Comparison of ENCODE assay signal across 8 mouse cellular contexts in genomic region chr11:121741433-121741832, GRCm38 (mm10). TPM values are rescaled to one million over a fixed set of nuclear protein-coding genes. Genes with fewer than 3 reads are reported as not detected.
DNase-seq lines count a peak whose midpoint lies in the region; ATAC-seq and TF ChIP-seq lines count a peak whose summit lies in the region.

No protein-coding gene starts in this region.

- ATAC-seq in limb, embryonic 14.5 days (ENCODE audit: low FRiP score, low read depth) = peak; percentile 30; the same call in 1 of the 2 replicates
- ATAC-seq in intestine, postnatal 0 days = peak; percentile 93
- no peak for ATAC-seq in megakaryocyte-erythroid progenitor cell, adult 5-6 weeks (replicated peaks; ENCODE audit: low FRiP score, low TSS enrichment, poor library complexity, severe bottlenecking)
- no peak for ATAC-seq in hindbrain, embryonic 14.5 days (ENCODE audit: low FRiP score)
- no peak for ATAC-seq in erythroblast, adult 5-6 weeks (replicated peaks; ENCODE audit: low FRiP score, poor library complexity, severe bottlenecking)

- peaks cover 11% of the 10 kb centered on the region for H3K4me1 ChIP-seq in limb, embryonic 14.5 days (ENCODE audit: control insufficient read depth, insufficient read depth, low read length)
- H3K4me1 ChIP-seq in limb, embryonic 10.5 days = peaks cover 17% of the 10 kb centered on the region
- peaks cover 7% of the 10 kb centered on the region for H3K4me1 ChIP-seq in bone marrow, adult 2 months (ENCODE audit: control insufficient read depth, insufficient read depth, low read length)
- H3K4me1 ChIP-seq in intestine, postnatal 0 days (replicated peaks; ENCODE audit: control insufficient read depth, insufficient read depth, low read length) = peaks cover 16% of the 10 kb centered on the region
- H3K4me1 ChIP-seq in hindbrain, embryonic 14.5 days (replicated peaks; ENCODE audit: control insufficient read depth, insufficient read depth, low read length) = 0 out of 2 replicates have a peak, but pooled peaks cover 4% of the 10 kb centered on the region

- H3K79me2 ChIP-seq in macrophage (ENCODE audit: inconsistent target) = no peaks in the 10 kb centered on the region

- no peaks in the 10 kb centered on the region for H3K36me3 ChIP-seq in limb, embryonic 14.5 days (ENCODE audit: control insufficient read depth, insufficient read depth, low read length)
- no peaks in the 10 kb centered on the region for H3K36me3 ChIP-seq in limb, embryonic 10.5 days
- H3K36me3 ChIP-seq in intestine, postnatal 0 days (ENCODE audit: control insufficient read depth, insufficient read depth) = no peaks in the 10 kb centered on the region
- no peaks in the 10 kb centered on the region for H3K36me3 ChIP-seq in macrophage (ENCODE audit: inconsistent target)
- no peaks in the 10 kb centered on the region for H3K36me3 ChIP-seq in hindbrain, embryonic 14.5 days (replicated peaks; ENCODE audit: control insufficient read depth, insufficient read depth)

- DNase-seq in limb, embryonic 14.5 days (ENCODE audit: low spot score) = peak; percentile 42
- no peak for DNase-seq in limb, embryonic 10.5 days (ENCODE audit: low spot score)
- DNase-seq in hindbrain, embryonic 14.5 days (ENCODE audit: low spot score) = no peak

- TF ChIP-seq CTCF in bone marrow, adult 2 months (IDR thresholded peaks at IDR 0.05; ENCODE audit: control insufficient read depth, insufficient read depth, low read length) = no peak
- TF ChIP-seq CTCF in intestine, postnatal 0 days (IDR thresholded peaks at IDR 0.05; ENCODE audit: low read depth) = no peak

- no peak overlapping the region for H3K4me3 ChIP-seq in limb, embryonic 14.5 days (replicated peaks; ENCODE audit: low read length)
- H3K4me3 ChIP-seq in limb, embryonic 10.5 days = no peak overlapping the region
- H3K4me3 ChIP-seq in bone marrow, adult 2 months (replicated peaks; ENCODE audit: control insufficient read depth, low read depth, low read length) = no peak overlapping the region
- H3K4me3 ChIP-seq in intestine, postnatal 0 days (ENCODE audit: low read depth, low read length) = no peak overlapping the region
- no peak overlapping the region for H3K4me3 ChIP-seq in macrophage (ENCODE audit: inconsistent target)
- no peak overlapping the region for H3K4me3 ChIP-seq in hindbrain, embryonic 14.5 days (replicated peaks; ENCODE audit: low read length)

- H3K9ac ChIP-seq in limb, embryonic 14.5 days (ENCODE audit: low read depth, low read length, severe bottlenecking) = no peak overlapping the region
- H3K9ac ChIP-seq in intestine, postnatal 0 days (ENCODE audit: low read depth, low read length) = no peak overlapping the region
- no peak overlapping the region for H3K9ac ChIP-seq in hindbrain, embryonic 14.5 days

- no peak overlapping the region for H3K4me2 ChIP-seq in limb, embryonic 14.5 days (replicated peaks; ENCODE audit: low read depth, low read length, severe bottlenecking)
- no peak overlapping the region for H3K4me2 ChIP-seq in intestine, postnatal 0 days (replicated peaks; ENCODE audit: low read depth)
- H3K4me2 ChIP-seq in hindbrain, embryonic 14.5 days (replicated peaks) = no peak overlapping the region

- H3K9me3 ChIP-seq in limb, embryonic 14.5 days (ENCODE audit: control insufficient read depth, low read length) = no peaks in the 10 kb centered on the region
- no peaks in the 10 kb centered on the region for H3K9me3 ChIP-seq in limb, embryonic 10.5 days (replicated peaks)
- H3K9me3 ChIP-seq in intestine, postnatal 0 days (ENCODE audit: control insufficient read depth) = no peaks in the 10 kb centered on the region
- H3K9me3 ChIP-seq in hindbrain, embryonic 14.5 days (ENCODE audit: control insufficient read depth, low read length) = no peaks in the 10 kb centered on the region

- H3K27ac ChIP-seq in limb, embryonic 14.5 days (replicated peaks; ENCODE audit: low read depth, low read length) = peak overlapping the region; percentile 58; the same call in 1 of the 2 replicates
- no peak overlapping the region for H3K27ac ChIP-seq in limb, embryonic 10.5 days
- 0 out of 2 replicates have a peak overlapping the region, but pooled peaks have one; percentile 34 for H3K27ac ChIP-seq in bone marrow, adult 2 months (ENCODE audit: control insufficient read depth, insufficient read depth, low read depth, low read length, poor library complexity)
- H3K27ac ChIP-seq in intestine, postnatal 0 days (ENCODE audit: low read depth, low read length) = peak overlapping the region; percentile 93
- peak overlapping the region; percentile 100 for H3K27ac ChIP-seq in macrophage
- H3K27ac ChIP-seq in hindbrain, embryonic 14.5 days = no peak overlapping the region

- no peak for TF ChIP-seq POLR2A in limb, embryonic 14.5 days (IDR thresholded peaks at IDR 0.05; ENCODE audit: borderline replicate concordance, extremely low read depth, insufficient read depth, insufficient read length)
- no peak for TF ChIP-seq POLR2A in bone marrow, adult 2 months (IDR thresholded peaks at IDR 0.05; ENCODE audit: borderline replicate concordance, control insufficient read depth, low read depth, low read length)

- 21% methylated on average over 1 of the region's 1 CpGs for WGBS in limb, embryonic 14.5 days
- WGBS in limb, embryonic 10.5 days = 84% methylated on average over 1 of the region's 1 CpGs
- 50% methylated on average over 1 of the region's 1 CpGs for WGBS in bone marrow, adult 2 months
- 22% methylated on average over 1 of the region's 1 CpGs for WGBS in intestine, postnatal 0 days
- 57% methylated on average over 1 of the region's 1 CpGs for WGBS in macrophage (ENCODE audit: missing documents)
- WGBS in hindbrain, embryonic 14.5 days = 42% methylated on average over 1 of the region's 1 CpGs

- H3K27me3 ChIP-seq in limb, embryonic 14.5 days (ENCODE audit: control insufficient read depth, insufficient read depth, low read length) = no peaks in the 10 kb centered on the region
- no peaks in the 10 kb centered on the region for H3K27me3 ChIP-seq in limb, embryonic 10.5 days (ENCODE audit: low read depth, poor library complexity, severe bottlenecking)
- no peaks in the 10 kb centered on the region for H3K27me3 ChIP-seq in intestine, postnatal 0 days (replicated peaks; ENCODE audit: control insufficient read depth, insufficient read depth, low read length)
- no peaks in the 10 kb centered on the region for H3K27me3 ChIP-seq in hindbrain, embryonic 14.5 days (ENCODE audit: control insufficient read depth, insufficient read depth, low read length)

RNA-seq across cellular contexts. Expression of gene Metrnl, which starts 40.1 kb away (rescaled TPM):
- 31.0 and 33.0 TPM in 2 replicates for polyA plus RNA-seq in limb, embryonic 14.5 days (2012; rRNA removed)
- polyA plus RNA-seq in limb, embryonic 14.5 days (2014; fragmentation: Nextera tagmentation; extraction: Ambion mirVana) = 46.0 and 47.9 TPM in 2 replicates
- 2.4 and 3.9 TPM in 2 replicates for polyA plus RNA-seq in limb, embryonic 10.5 days (2016; fragmentation: Nextera tagmentation; extraction: Ambion mirVana)
- 5.4 and 5.5 TPM in 2 replicates for polyA plus RNA-seq in bone marrow, adult 2 months (2011; ENCODE audit: insufficient read depth, insufficient read length, low replicate concordance, missing spikeins)
- polyA plus RNA-seq in intestine, postnatal 0 days (2015; fragmentation: Nextera tagmentation; extraction: Ambion mirVana) = 50.2 and 50.9 TPM in 2 replicates
- total RNA-seq in macrophage (2018; cell fraction: chromatin; rRNA removed) = 100 to 1,000 TPM in 20 of 26 experiments, 10 to 100 TPM in 6; 43.4 to 244 (median 138) TPM
- 100 to 1,000 TPM; 176 to 352 (median 243) TPM for total RNA-seq in macrophage (2018; cell fraction: cytosol; rRNA removed)
- 100 to 1,000 TPM; 107 to 327 (median 236) TPM for total RNA-seq in macrophage (2018; cell fraction: nucleus; rRNA removed)
- 161 to 284 TPM (median 167 TPM) in 3 replicates for polyA plus RNA-seq in macrophage (2018)
- not detected in 2 replicates for total RNA-seq in megakaryocyte-erythroid progenitor cell, adult 5-6 weeks (2014; fragmentation: Nextera tagmentation)
- total RNA-seq in megakaryocyte-erythroid progenitor cell, adult 5-6 weeks (2017) = 1.6 TPM in 1 of 2 replicates, not detected in the other
- polyA plus RNA-seq in hindbrain, embryonic 14.5 days (2014; fragmentation: Nextera tagmentation; extraction: Ambion mirVana) = 18.9 and 23.9 TPM in 2 replicates
- 2.3 and 10.9 TPM in 2 replicates for total RNA-seq in erythroblast, adult 5-6 weeks (2015; ENCODE audit: low replicate concordance)
- 2.3 and 4.2 TPM in 2 replicates for total RNA-seq in erythroblast, adult 5-6 weeks (2017; ENCODE audit: low replicate concordance)

Comparison
In these comparisons a context has a peak if more than half of its experiments do, and no peak if none do; other contexts are left out.
1. H3K27ac ChIP-seq: peak in limb, embryonic 14.5 days (single experiment), bone marrow, adult 2 months (single experiment), intestine, postnatal 0 days (single experiment) and macrophage (single experiment); none in limb, embryonic 10.5 days (single experiment) and hindbrain, embryonic 14.5 days (single experiment).
2. ATAC-seq: peak in limb, embryonic 14.5 days (single experiment) and intestine, postnatal 0 days (single experiment); none in megakaryocyte-erythroid progenitor cell, adult 5-6 weeks (single experiment), hindbrain, embryonic 14.5 days (single experiment) and erythroblast, adult 5-6 weeks (single experiment).